Mouse (Mus musculus) 416B (cell line): Measurements from ENCODE around the gene BC017158.

ENCODE experiments used
- DNase-seq: peaks from one replicate; pipeline ENCODE4 v3.0.0; 2011; ENCODE audit warnings: low read depth

The BC017158 gene

GRCm38 (mm10) chr7:128235481-128235880 lies 62.5 kb downstream of the BC017158 start:
- DNase-seq: no peak

- peak; percentile 41 for DNase-seq
These were observed 63.2 kb downstream of the BC017158 start for GRCm38 (mm10) chr7:128234796-128235195.

DNA sequence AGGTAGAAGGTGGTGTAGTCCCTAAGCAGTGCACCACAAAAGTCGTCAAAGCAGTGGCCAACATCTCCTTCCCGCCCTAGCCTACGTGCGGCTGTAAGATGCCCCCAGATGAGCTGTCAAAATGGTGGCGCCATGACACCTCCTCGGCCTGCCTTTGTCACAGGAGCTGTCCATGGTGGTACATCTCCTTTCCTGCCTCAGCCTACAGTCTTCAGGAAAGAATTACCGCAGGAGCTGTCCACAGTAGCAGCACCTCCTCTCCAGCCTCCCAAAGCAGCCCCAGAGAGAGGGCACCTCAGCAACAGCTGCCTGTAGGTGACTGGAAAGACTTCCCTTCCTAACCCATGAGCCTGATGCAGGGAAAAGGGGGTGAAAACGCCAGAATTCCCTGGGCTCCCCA lies 66.2 kb downstream of the BC017158 start:
- peak; percentile 64 for DNase-seq
